Mouse (Mus musculus) pancreas, adult 10 weeks (tissue): ENCODE data around the gene Rif1. TPM values are rescaled to one million over a fixed set of nuclear protein-coding genes. Genes with fewer than 3 reads are reported as not detected.

Experiments used
- polyA plus RNA-seq: library from polyadenylated mRNA; stranded (reverse); fragments of 350-450 nt; fragmentation: Illumina TruSeq; extraction: RNeasy Lipid Tissue Mini Kit (QIAGEN cat#74804); gene quantifications from one replicate; pipeline ENCODE4 v1.2.3, GENCODE M21; 2015; ENCODE audit warnings: low read depth, low replicate concordance; ENCODE audit not compliant: insufficient read depth

Rif1 gene
- 4.5 TPM for polyA plus RNA-seq

GRCm38 (mm10) chr2:52072491-52073140, at the start of gene Rif1:
Rif1 (plus strand) TSS chr2:52072832.

GRCm38 (mm10) chr2:52037882-52038281, 34.8 kb upstream of the Rif1 start, which contains the start of gene Tnfaip6:
Tnfaip6 (plus strand) TSS chr2:52038009.

Other genes with a start within 250 kb of the Rif1 start
- gene Rbm43, start 137.7 kb upstream of the Rif1 start, polyA plus RNA-seq, result 5.7 TPM
- 3.7 TPM for gene Nmi, start 99.3 kb upstream of the Rif1 start, polyA plus RNA-seq
- 0.65 TPM for gene Tnfaip6, start 34.8 kb upstream of the Rif1 start, polyA plus RNA-seq